Mouse (Mus musculus): ENCODE measurements around the gene P2ry2. TPM values are rescaled to one million over a fixed set of nuclear protein-coding genes. Genes with fewer than 3 reads are reported as not detected.

Gene P2ry2
- 0.44 TPM for polyA plus RNA-seq (2017; shearing (Covaris generic))

GRCm38 (mm10) chr7:101012541-101012940 lies at the start of gene P2ry2:
P2ry2 (minus strand) TSS chr7:101012866.

GRCm38 (mm10) chr7:100974135-100974903 lies 38.3 kb downstream of the P2ry2 start, which contains the start of gene P2ry6:
P2ry6 (minus strand) TSS chr7:100974649.

Other genes starting within 250 kb of the P2ry2 start
- 14.8 TPM for gene Relt, start 149.4 kb downstream of the P2ry2 start, polyA plus RNA-seq (2017; shearing (Covaris generic))
- gene Arhgef17, start 80.8 kb downstream of the P2ry2 start, polyA plus RNA-seq (2017; shearing (Covaris generic)): 0.23 TPM
- 0.40 TPM for gene P2ry6, start 38.2 kb downstream of the P2ry2 start, polyA plus RNA-seq (2017; shearing (Covaris generic))
- gene Fchsd2, start 80.0 kb upstream of the P2ry2 start, polyA plus RNA-seq (2017; shearing (Covaris generic)): 52.2 TPM